Mouse (Mus musculus) cerebellum, adult 9-11 months (tissue): ENCODE data around the gene Colgalt2.
A peak's percentile ranks its signal among the peaks of the same experiment; 100 is the strongest.

Source experiments
- DNase-seq: peaks from one replicate; pipeline ENCODE4 v3.0.0; 2022

Gene Colgalt2

DNA sequence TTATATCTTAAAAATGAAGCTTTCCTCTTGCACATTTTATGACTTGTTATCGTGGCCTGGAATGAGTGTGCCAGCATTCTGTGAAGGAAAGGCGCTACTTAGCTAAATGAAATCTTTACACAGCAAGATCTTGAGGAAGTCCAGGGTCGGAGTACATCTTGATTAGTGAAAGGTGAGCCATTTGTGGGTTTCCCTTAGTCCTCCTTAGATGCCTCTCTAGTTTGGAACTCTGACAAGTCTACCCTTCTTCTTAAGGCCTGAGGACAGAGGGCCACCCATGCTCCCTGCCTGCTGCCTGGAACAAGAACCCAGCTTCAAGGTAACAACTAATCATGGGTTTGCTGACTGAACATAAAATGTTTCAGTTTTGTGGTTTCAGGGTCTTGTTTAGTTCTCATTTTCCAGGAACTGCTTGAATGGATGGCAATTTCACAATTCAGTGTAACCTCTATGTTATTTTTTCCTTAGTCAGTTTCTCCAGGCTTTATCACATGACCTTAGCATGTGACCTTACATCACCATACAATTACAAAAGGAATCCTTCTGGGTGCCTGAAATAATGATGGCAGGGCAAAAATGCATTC lies 140.8 kb downstream of the Colgalt2 start:
- no peak for DNase-seq

DNA sequence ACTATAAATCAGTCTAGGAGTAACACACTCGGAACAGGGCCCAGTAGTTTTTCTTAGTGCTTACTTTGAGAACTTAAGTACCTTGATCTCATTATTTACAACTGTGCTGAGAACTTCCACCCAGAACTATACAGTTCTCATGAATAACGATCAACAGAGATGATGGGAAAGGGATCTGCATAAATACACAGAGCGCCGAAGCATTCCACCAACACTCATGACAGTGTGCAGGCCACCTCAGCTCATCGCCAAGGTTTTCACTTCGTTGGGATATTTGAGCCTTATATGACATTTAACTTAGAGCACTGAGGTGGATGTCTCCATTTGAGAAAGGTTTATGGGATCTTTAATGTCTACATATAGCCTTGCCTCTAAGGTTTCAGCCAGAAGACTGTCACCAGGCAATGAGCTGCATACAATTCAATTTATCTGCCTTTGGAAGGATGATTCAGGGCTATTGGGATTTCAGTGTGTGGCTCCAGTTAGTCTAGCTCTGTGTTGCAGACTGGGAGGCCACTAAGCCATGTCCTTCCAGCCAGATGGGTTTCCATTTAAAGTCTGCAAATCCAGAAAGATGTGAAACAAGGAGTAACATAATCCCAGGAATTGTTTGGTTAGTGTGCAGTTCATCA lies 143.2 kb downstream of the Colgalt2 start:
- DNase-seq, result no peak

DNA sequence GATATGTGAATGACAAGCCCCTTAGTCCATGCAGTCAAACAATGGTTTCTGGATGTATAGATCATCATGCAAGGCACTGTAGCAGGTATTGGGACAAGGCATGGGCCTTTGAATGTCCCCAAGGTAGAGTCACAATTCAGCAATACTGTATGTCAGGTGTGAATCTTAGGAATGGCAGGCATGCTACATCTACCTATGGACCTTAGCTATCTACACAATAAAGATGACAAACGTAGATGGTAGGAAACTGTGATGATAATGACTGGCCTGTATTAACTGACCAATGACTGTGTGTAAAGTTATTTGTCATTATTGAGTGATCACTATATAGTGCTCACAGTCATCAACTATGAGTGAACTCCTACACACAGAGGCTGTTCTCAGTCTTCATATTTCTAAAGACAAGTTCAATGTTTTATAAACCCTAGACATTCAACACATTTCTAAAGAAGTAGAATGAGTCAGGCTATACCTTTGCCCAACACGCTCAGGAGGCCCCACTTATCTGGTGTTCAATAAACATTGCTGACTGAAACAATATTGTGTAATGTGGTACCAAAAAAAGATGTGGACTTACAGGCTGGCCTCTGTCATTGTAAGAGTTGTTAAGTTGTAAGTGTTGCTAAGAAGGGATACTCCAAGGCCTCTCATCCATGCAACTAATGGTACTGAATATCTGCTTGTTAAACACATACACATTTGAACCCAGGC lies 144.0 kb downstream of the Colgalt2 start:
- DNase-seq, result no peak

DNA sequence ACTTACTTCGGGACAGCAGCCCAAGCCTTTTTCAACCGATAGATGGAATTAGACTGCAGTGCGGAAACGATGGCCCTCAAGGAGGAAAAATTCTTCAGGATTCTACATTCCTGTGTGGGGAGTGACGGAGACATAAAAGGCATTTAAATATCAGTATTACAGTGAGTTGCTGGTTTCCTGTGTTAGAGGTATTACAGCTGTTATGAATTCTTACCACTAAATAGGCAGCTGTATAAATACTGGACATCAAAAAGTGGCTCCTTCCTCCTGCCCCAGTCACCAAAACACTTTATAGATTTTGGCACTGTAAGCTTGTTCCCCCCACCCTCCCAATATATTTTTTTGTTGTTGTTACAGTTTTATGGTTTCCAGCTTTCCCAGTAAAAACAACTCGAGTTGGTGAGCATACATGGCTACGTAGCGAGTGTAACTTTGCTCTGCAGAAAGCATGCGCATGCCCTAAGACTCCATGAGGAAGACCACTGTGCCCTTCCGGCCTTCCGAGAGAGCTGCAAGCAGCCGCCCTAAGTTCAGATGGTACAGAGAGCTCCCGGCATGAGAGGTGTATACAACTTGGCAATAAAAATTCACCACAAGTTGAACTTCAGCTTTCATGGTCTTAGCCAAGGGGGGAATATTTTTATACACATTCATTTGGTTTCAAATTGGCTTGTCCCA lies 149.6 kb downstream of the Colgalt2 start:
- no peak for DNase-seq

DNA sequence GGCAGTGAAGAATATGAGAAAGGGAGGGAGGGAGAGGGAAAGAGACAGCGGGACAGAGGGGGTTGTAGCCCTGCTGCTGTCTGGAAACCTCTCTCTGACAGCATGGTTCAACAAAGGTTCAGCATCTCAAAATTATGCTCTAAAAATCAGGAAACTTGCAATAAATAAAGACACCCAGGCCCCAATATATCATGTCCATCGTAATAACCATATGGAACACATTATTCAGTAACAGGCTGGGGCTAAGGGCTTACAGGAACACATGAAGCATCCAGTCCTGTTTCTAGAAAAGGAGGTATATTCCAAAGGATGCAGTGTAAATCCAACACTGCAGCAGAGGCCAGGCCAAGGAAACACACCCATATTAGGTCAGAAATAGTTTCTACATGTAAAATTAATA lies 150.9 kb downstream of the Colgalt2 start:
- DNase-seq, result no peak

DNA sequence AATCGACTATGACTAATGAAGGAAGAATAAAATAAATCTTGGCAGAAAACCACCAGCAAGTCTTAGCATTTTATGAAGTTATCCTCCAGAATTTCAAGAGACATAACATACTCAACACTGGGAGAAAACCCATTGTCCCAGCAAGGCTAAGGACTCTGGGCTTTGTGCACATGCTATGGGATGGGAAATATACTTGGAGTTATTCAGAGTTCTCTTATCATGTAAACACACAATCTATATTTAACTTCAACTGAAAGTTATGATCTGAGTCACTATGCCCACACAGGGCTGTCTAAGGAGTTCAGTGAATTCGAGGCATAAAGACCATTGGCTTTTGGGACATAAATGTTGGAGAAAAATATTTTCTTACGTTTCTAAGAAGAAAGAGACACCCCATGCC lies 151.3 kb downstream of the Colgalt2 start:
- DNase-seq, result no peak

DNA sequence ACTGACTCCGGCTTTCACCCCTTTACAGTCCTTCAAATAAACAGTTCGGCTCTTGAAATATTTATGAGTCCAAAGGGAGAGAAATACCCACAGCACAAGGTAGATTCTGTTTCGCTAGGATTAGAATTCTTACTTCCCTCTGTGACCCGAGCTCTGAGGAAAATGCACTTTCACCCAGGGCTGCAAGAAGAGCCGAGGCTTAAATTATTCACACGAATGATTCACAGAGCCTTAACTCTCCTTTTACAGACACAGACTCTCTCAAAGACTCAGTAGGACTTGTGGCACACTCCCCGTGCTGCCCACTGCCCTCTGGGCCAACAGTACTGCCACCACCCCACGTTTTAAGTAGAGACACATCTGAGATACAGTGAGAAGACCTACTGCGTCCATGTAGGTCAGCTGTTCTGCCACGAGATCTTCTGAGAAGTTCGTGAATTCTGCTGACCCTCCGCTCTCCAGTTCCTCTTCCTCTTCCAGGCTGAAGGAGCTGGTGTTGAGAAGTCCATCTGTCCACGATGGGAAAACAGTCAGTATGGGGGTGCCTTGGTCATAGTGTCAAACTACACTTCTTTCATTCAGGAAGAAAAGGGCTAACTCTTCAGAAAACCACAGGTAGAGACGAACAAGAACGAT lies 154.4 kb downstream of the Colgalt2 start:
- no peak for DNase-seq

DNA sequence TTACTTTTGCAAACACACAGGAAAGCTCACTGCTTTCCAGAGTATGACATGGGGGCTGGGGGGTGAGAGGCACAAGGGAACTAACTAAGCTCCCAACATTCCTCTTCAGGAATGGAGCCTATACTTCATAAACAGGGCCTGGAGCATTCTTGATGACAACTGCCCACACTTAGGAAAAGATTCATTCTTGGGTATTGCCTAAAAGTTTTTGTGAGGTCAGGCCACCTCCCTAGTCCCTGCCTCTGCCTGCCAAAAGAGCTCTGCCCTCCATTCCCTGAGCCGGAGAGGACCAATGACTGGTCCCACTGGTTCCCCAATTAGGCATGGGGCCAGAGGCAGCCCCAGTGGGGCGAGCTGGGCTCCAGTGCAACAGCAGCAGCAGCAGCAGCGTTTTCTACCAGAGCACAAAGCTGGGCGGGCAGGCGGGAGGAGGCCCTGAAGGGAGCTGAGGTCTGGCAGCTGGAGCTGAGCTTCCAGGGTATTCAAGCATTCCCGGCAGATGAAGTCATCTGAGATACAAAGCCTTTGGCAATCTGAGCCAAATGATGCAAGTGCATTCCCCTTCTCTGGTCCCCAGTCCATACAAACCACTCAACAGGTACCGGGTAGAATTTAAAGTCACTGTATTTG lies 156.4 kb downstream of the Colgalt2 start:
- DNase-seq, result peak; percentile 8

DNA sequence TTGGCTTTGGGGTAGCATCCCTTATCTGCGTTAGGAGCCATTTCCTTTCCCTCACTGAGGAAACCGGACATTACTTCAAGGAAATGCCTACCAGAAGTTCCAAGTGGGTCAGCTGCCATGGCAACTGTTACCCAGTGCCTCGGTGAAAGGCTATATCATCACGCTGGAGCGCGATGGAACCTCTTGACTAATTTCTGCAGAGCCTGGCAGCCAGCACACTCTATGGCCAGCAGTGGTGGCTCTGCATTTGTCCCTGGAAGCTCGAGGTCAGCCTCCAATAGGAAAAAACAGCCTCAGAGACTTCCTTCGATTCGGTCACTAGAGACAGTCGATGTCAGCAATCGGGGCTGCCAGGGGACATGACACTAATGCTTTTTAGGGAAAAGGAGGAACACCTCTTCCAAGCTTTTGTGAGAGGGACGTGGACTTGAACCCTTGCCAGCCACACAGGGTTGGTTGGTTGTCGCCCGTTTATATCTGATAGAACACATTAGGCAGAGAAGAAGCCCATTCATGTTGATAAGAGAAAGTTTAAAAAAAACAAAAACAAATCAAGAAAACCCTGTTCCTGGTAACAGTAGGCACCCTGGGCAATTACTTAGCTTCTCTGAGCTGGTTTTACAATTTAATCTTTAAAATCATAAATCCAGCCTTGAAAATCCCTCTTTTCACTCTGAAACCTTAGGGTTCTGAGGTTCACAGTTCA lies 157.1 kb downstream of the Colgalt2 start:
- no peak for DNase-seq
